Mouse (Mus musculus): ENCODE data around the gene Mycn.

Mycn gene

DNA sequence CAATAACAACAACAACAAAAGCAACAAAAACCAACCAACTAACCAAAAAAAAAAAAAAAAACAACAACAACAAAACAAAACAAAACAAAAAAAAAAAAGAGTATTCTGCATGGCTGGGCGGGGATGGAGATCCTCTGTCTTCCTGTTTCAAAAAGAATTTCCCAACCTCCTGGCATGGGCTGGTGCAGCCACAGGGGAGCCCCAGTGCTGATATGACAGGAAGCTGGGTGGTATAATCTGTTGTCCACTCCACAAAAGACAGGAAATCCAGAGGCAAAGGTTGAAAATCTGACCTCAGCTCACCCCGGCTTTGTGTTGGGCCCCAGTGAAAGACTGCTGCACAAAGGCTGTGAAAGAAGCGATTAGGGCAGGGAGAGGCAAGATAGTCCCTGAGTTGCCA is 17.3 kb downstream of the Mycn start:
- DNase-seq (ENCODE audit: low spot score in 2 of 2) = no peak

DNA sequence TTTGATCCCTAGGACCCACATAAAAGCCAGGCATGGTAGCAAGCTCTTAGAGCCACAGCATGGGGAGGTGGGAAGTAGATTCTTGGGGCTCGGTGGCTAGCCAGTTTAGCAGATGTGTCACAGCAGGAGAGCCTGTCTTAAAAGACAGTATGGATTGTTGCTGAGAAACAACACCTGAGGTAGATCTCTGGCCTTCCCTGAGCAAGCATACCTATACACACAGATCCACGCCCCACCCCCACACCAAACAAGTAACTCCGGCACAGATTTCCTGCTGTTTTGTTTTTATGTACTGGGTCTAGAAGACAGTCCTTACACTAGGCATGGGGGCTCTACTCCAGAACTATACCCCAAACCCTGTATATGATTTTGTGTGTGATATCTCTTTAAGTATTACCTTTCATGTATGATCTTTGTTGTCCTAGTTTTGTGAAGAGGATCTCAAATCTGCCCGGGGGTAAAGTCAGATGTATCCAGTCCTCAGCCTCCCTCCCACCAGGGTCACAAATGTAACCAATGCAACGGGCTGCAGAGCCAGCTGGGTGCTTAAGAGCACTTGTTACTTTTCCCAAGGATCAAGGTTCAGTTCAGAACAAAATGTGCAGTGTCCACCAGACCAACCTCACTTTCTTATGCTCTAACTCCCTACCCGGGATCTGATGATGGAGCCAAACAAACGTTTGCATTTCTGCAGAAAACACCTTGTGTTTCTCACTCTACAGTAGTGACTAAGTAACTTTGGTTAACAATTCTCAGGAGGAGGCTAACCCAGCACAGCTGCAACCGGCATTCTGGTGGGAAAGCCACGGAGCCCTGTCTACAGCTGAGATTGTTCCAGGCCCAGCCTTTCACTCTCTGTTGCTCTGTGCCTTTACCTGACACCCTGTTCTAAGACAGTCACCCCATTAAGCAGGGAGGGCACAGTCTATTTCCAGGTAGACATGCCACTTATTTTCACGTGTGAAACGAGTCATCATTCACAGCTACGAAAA is 21.3 kb downstream of the Mycn start:
- no peak for DNase-seq (ENCODE audit: low spot score in 2 of 2)

DNA sequence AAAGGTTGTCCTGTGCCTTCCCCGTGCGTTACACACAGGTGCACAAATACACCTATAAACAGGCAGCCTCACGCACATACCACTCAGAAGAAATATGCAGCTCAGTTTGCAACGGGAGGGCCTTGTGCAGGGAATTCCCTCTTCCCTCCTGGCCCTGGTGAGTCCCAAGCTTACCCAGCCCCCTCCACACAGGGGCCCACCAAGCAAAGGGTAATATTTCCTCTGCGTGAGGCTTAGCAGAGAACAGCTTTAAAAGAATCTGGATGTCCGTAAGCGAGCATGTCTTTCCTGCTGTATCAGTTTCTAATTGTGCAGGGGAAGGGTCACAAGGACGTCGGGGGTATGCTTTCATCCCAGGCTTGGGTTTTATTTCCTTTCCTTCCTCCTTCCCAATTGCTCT is 25.4 kb downstream of the Mycn start:
- no peak for DNase-seq (ENCODE audit: low spot score in 2 of 2)

DNA sequence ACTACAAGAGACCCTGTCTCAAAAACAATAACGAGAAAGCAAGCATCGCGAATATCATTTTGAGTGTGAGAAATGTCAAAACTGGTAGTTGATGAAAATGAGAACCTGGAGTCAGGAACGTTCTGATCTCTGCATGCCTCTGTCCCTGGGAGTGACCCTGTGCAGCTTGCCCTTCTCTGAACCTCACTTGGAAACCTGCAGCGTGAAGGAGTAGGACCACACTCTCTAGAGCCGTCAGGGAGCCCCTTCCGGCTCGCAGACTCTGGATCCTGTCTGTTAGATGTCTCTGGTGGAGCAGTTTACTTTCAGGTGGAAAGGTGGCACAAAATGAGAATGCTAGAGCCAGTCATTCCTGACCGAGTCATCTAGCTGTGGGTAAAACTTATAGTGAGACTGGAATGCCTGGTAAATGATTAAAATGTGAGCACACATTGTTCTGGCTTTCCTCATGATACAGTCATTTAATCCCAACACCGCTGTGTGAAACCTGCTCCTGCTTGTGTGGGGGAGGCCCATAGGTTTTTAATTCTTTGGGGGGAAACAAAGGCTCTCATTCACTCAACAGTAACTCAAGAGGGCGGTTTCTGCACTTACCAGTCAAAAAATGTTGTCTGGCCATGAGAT is 31.2 kb downstream of the Mycn start:
- no peak for DNase-seq (ENCODE audit: low spot score in 2 of 2)

DNA sequence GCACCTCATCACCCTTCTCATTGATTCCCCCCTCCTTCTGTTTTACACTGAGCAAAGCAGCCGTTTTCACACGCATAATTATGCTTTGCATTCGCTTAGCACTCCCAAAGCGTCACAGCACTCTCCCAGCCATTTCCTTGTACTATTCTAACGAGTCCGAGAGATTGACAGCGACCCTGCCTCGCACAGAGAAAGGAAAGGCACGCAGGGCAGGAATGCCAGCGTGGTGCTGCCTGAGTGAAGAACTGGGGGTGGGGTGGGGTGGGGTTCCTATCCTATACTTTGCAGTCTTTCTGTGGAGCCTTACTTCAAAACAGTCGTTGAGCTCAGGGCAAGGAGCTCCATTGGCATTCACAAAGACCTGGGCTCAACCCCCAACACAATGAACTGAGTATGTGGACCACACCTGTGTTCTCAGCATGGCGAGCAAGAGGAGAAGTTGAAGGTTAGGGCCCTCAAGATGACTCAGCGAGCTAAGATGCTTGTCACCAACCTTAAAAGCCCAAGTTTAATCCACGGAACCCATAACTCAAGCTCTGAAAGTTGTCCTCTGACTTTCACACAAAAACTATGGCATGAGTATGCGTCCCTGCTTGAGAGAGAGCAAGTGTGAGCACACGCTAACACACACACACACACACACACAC is 32.0 kb downstream of the Mycn start:
- DNase-seq (ENCODE audit: low spot score in 2 of 2) = no peak

DNA sequence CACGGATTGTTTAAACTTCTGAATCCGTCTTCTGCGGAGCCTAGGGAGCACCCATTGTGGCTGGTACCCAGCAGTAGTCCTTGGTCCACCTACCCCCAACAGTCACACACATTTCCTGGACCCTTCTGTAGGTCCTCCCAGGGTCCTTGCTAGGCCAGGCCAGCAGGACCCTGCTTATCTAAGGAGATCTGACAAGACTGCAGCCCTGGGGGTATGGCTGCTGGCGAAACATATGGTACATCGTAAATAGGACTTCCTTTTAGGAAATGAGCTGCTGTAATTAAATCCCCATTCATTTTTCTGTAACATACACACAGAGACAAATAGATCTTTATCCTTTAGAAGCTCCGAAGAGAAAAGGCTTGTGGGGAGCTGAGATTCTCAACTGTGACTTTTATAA is 34.9 kb downstream of the Mycn start:
- no peak for DNase-seq (ENCODE audit: low spot score in 2 of 2)

DNA sequence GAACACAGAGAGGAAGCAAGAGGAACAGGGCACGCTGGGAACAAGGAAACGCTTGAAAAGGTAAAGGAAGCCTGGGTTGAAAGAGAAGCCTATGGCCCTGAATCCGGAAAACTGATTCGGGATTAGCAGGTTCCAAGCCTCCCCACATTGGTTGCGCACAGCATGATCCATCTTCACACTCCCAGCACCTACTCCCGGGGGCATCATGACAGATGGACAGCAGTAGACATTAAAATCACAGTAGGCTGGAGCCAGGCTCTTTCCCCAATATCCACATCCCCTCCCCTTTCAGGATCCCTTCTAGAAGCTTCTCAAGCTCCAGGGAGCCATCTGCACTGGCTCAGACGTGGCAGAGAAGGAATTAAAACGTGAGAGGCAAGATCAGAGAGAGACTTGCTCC is 35.4 kb downstream of the Mycn start:
- no peak for DNase-seq (ENCODE audit: low spot score in 2 of 2)

DNA sequence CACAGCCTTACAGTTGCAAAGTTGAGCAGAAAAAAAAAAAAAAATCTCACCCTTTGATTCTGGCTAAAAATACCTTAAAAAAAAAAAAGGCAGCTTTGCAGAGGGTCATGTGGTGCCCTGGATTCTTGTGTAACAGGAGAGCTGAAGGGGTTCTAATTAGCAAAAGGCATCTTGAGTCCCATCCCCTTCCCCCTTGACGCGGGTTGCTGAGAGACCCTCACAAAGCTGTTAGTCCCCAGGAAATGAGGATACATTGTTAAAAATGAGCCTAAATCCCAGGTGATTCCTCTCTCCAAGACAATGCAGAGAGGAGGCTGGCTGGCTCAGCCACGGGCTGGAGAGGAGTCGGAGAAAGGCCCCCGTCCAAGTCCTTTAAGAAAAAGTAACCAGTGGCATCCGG is 36.6 kb downstream of the Mycn start:
- DNase-seq (ENCODE audit: low spot score in 2 of 2) = no peak

DNA sequence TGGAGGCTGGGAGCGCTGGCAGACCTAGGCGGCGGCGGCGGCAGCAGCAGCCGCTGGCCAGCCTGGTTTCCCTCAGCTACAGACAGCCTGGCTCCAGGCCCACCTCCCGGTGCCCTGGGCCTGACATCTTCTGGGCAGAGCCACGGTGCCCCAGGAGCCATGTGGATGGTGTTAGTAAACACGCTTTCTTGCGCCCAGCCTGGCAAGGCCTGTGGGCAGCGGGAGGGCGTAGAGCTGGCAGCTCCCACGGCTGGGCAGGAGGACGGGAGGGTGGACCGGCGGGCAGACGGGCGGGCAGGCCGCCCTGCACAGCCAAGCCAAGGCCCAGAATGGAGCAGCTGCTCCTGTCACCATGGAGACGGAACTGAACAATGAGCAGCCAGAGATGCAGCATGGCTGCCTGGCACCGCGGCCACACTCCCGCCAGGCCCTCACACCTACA is 37.2 kb downstream of the Mycn start:
- DNase-seq (ENCODE audit: low spot score in 2 of 2) = no peak

DNA sequence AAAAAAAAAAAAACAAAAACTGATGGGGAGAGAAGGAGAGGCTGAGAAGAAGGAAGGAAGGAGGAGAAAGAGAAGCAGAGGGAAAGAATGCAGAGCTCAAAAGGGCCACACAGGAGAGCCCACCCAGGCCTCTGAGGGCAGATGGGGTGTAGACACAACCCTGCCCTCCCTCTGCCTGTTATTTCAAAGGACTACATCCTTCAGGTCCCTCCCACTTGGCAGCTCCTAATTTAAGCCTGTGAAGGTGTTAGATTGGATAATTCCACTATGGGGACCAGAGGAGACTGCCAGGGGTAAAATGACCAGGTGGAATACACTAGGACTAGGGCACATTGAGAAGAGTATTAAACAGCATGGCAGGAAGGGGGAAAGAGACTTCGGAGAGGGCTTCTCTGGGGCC is 37.6 kb downstream of the Mycn start:
- no peak for DNase-seq (ENCODE audit: low spot score in 2 of 2)

DNA sequence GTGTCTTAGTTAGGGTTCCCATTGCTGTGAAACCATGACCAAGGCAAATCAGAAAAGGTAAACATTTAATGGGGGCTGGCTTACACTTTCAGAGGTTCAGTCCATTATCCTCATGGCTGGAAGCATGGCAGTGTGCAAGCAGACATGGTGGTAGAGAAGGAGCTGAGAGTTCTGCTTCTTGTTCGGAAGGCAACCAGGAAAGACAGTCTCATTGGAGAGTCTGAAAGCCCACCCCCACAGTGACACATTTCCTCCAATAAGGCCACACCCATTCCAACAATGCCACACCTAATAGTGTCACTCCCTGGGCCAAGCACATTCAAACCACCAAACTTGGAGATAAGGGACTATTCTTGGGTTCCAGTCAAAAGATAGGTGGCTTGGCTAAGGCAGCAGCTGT is 39.3 kb downstream of the Mycn start:
- no peak for DNase-seq (ENCODE audit: low spot score in 2 of 2)

DNA sequence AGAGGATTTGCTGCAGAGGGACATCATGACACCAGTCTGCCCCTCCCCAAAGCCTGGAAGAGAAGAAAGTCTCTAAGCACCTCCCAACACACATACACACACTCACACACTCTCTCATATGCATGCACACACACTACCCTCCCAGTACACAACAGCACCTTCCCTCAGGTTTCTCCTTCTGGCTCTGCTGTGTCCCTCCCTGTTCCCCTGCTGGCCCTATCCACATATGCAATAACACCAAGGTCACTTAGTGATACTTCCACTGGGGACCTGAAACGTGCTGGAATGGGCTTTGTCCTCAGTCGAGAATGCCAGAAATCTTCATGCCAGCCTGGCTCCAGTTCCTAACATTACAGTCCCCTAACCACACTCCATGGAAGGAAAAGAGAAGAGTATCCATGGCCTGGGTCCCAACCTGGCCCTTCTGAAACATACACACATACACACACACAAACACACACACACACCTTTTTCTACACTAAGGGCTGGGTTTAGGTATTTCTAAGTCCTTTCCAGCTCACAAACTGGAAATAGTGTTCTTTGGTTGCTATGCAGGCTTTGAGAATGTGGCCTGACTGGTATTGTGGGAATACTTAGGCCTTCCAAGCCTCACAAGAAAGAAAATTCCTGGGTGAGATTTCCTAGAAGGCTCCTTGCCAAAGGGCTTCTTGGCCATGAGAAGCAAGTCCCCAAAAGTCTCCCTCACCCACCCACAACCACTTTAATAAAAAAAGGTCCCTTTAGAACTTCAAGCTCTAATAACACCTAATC is 43.2 kb downstream of the Mycn start:
- no peak for DNase-seq (ENCODE audit: low spot score in 2 of 2)

DNA sequence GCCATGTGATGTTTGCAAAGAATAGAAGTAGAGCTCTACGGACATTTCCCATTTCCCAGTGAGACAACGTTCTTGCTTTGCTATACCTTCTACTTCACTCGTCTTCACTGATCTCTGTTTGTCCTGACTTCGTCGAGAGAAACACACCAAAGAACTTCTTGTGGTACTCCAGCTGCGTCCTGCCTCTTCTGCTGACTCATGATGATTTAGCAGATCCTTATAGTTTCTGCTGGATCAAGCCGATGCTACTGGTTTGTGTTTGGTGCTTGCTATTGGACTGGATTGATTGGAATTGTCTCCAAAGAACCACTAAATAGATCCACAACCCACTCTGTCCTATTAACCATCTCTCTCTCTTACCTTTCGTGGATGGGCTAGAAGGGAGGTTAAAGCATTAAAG is 47.7 kb downstream of the Mycn start:
- no peak for DNase-seq (ENCODE audit: low spot score in 2 of 2)

DNA sequence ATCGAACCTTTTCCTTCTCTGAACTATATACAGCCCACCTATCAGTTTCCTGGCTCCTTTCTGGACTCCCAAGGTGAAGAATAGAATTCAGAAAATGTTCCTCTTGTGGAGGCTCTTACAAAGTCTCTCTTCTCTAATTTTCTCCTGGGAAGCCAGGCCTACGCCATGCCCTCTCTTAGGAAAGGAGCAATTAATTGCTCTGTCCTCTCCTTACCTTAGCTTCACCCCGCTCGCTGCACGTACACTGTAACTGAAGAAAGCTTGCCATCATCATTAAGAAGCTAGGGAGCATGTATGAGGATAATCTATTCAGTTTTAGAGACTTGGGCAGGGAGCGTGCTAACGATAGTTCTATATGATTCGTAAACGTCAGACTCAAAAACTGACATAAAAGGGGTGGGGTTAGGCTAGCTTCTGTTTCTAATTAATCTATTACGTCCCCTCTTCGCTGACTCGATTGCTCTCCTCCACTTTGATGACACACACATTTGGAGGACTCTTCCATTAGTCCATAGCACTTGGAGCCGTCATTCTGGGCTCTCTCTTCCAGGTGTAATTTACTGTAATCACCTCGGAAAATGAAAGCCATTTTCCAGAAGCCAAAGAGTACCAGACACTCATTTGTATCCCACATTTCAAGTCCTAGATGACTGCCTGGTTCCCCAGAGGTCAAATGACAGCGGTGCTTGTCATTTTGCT is 55.4 kb downstream of the Mycn start:
- no peak for DNase-seq (ENCODE audit: low spot score in 2 of 2)
